Mouse (Mus musculus) brain, embryonic 14.5 days (tissue): ENCODE measurements around the gene Gabrb1. TPM values are rescaled to one million over a fixed set of nuclear protein-coding genes. Genes with fewer than 3 reads are reported as not detected.

Source experiments
- DNase-seq: peaks from one replicate; pipeline ENCODE4 v3.0.0-alpha.2; 2011; ENCODE audit warnings: low read depth
- CTCF ChIP-seq: fragments of 200-500 bp; IDR thresholded peaks from 2 replicates; pipeline ENCODE4 v1.5.1; 2012; ENCODE audit warnings: inconsistent platforms, mild to moderate bottlenecking, moderate library complexity, borderline replicate concordance; ENCODE audit not compliant: insufficient read depth, insufficient read length; ENCODE audit errors: extremely low read depth
- POLR2A ChIP-seq: fragments of 200-500 bp; IDR thresholded peaks from 2 replicates; pipeline ENCODE4 v1.6.1; 2012; ENCODE audit warnings: mild to moderate bottlenecking, inconsistent platforms, borderline replicate concordance; ENCODE audit not compliant: poor library complexity, insufficient read depth, insufficient read length, severe bottlenecking; ENCODE audit errors: extremely low read depth
- polyA plus RNA-seq: library from polyadenylated mRNA; depleted of rRNA; stranded (reverse); fragments of >200 nt; gene quantifications from 2 replicates; pipeline ENCODE4 v1.2.3, GENCODE M21; 2012

Gabrb1 gene
- polyA plus RNA-seq, 1 experiment = 4.3 TPM

- no peak for DNase-seq
- TF ChIP-seq POLR2A (no peak), CTCF (no peak)
Observed at GRCm38 (mm10) chr5:71915711-71916110, 257.8 kb downstream of the Gabrb1 start.

GRCm38 (mm10) chr5:71917206-71917605, 259.3 kb downstream of the Gabrb1 start:
- no peak for DNase-seq

GRCm38 (mm10) chr5:71923636-71924035, 265.7 kb downstream of the Gabrb1 start:
- no peak for TF ChIP-seq CTCF
- DNase-seq = no peak

More at GRCm38 (mm10) chr5:71917206-71917605, 259.3 kb downstream of the Gabrb1 start:
- TF ChIP-seq POLR2A (no peak), CTCF (no peak)

GRCm38 (mm10) chr5:71926336-71926735, 268.4 kb downstream of the Gabrb1 start:
- TF ChIP-seq CTCF (no peak), POLR2A (no peak)
- DNase-seq = no peak

- DNase-seq = peak; percentile 43
- no peak for TF ChIP-seq CTCF
- TF ChIP-seq POLR2A = no peak
Observed at GRCm38 (mm10) chr5:71930036-71930435, 272.1 kb downstream of the Gabrb1 start.

- DNase-seq = peak; percentile 39
- TF ChIP-seq POLR2A (no peak), CTCF (no peak)
Observed at GRCm38 (mm10) chr5:71951398-71951797, 293.5 kb downstream of the Gabrb1 start.

GRCm38 (mm10) chr5:71955070-71955685, 297.3 kb downstream of the Gabrb1 start:
- peak; percentile 74 for DNase-seq
- no peak for TF ChIP-seq CTCF
- no peak for TF ChIP-seq POLR2A

GRCm38 (mm10) chr5:71964876-71965432, 307.0 kb downstream of the Gabrb1 start:
- DNase-seq = peak; percentile 47
- TF ChIP-seq CTCF = no peak
- TF ChIP-seq POLR2A = no peak

GRCm38 (mm10) chr5:71965529-71965928, 307.6 kb downstream of the Gabrb1 start:
- peak; percentile 19 for DNase-seq
- TF ChIP-seq POLR2A (no peak), CTCF (peak; percentile 6; the same call in 1 of the 2 replicates)

- DNase-seq = peak; percentile 85
- no peak for TF ChIP-seq CTCF
Observed at GRCm38 (mm10) chr5:71970140-71970800, 312.4 kb downstream of the Gabrb1 start.

- peak; percentile 56 for DNase-seq
Observed at GRCm38 (mm10) chr5:71972831-71973230, 314.9 kb downstream of the Gabrb1 start.

GRCm38 (mm10) chr5:71976133-71976532, 318.2 kb downstream of the Gabrb1 start:
- no peak for TF ChIP-seq POLR2A
- no peak for DNase-seq

More at GRCm38 (mm10) chr5:71972831-71973230, 314.9 kb downstream of the Gabrb1 start:
- TF ChIP-seq POLR2A (no peak), CTCF (no peak)
